Mouse (Mus musculus): ENCODE results near the gene Kpna2. TPM values are rescaled to one million over a fixed set of nuclear protein-coding genes. Genes with fewer than 3 reads are reported as not detected.
"Not testable (repeated sequence)": the region's sequence is repeated elsewhere in the genome, so short reads cannot be mapped to it uniquely, and the experiment has no call there.

Kpna2 gene
- polyA plus RNA-seq, 1 experiment from 2014 or later: 349 TPM

- H3K27me3 ChIP-seq: no peaks in the 10 kb centered on the region
- peak overlapping the region; percentile 63 for H3K4me3 ChIP-seq
- H3K9ac ChIP-seq: peak overlapping the region; percentile 69
- peak overlapping the region; percentile 69 for H3K4me2 ChIP-seq (replicated peaks)
- H3K9me3 ChIP-seq (replicated peaks): no peaks in the 10 kb centered on the region
- peak overlapping the region; percentile 76 for H3K27ac ChIP-seq
- peak; percentile 89 for ATAC-seq (ENCODE audit: low FRiP score)
- peaks cover 42% of the 10 kb centered on the region for H3K4me1 ChIP-seq
- 2% methylated on average over 99 of the region's 107 CpGs for WGBS
- no peaks in the 10 kb centered on the region for H3K36me3 ChIP-seq
Measured at GRCm38 (mm10) chr11:107027431-107028274, 28.3 kb upstream of the Kpna2 start.

GRCm38 (mm10) chr11:107026554-107027430 lies 27.5 kb upstream of the Kpna2 start:
- Histone ChIP-seq H3K9me3 (replicated peaks) (no peaks in the 10 kb centered on the region), H3K4me2 (replicated peaks) (peak overlapping the region; percentile 69), H3K9ac (no peak overlapping the region), H3K4me3 (peak overlapping the region; percentile 63; the same call in 1 of the 2 replicates), H3K36me3 (no peaks in the 10 kb centered on the region), H3K27me3 (no peaks in the 10 kb centered on the region), H3K4me1 (peaks cover 42% of the 10 kb centered on the region), H3K27ac (no peak overlapping the region; the same call in 1 of the 2 replicates)
- ATAC-seq (ENCODE audit: low FRiP score): no peak
- 8% methylated on average over 12 of the region's 12 CpGs for WGBS

GRCm38 (mm10) chr11:107025411-107026321 lies 26.3 kb upstream of the Kpna2 start, which contains the start of gene 1810010H24Rik:
Gene 1810010H24Rik (plus strand): TSS chr11:107025681.
- no peaks in the 10 kb centered on the region for H3K9me3 ChIP-seq (replicated peaks)
- peak within 1 kb of the TSS; percentile 69 for H3K4me2 ChIP-seq (replicated peaks)
- WGBS: under 1% methylated on average over 45 of the region's 45 CpGs
- peak within 1 kb of the TSS; percentile 70 for H3K9ac ChIP-seq
- no peaks in the 10 kb centered on the region for H3K27me3 ChIP-seq
- peaks cover 39% of the 10 kb centered on the region for H3K4me1 ChIP-seq
- no peaks in the 10 kb centered on the region for H3K36me3 ChIP-seq
- peak within 1 kb of the TSS; percentile 74 for H3K27ac ChIP-seq
- no peak for ATAC-seq (ENCODE audit: low FRiP score)
- H3K4me3 ChIP-seq: peak within 1 kb of the TSS; percentile 43

- peak overlapping the region; percentile 69 for H3K4me2 ChIP-seq (replicated peaks)
- ATAC-seq (ENCODE audit: low FRiP score): no peak
- H3K9me3 ChIP-seq (replicated peaks): no peaks in the 10 kb centered on the region
- H3K36me3 ChIP-seq: no peaks in the 10 kb centered on the region
- no peaks in the 10 kb centered on the region for H3K27me3 ChIP-seq
- no peak overlapping the region for H3K9ac ChIP-seq
- H3K4me3 ChIP-seq: peak overlapping the region; percentile 43; the same call in 1 of the 2 replicates
- H3K4me1 ChIP-seq: peaks cover 39% of the 10 kb centered on the region
- H3K27ac ChIP-seq: no peak overlapping the region
- WGBS: 51% methylated on average over 4 of the region's 4 CpGs
Measured at GRCm38 (mm10) chr11:107024406-107024805, 25.1 kb upstream of the Kpna2 start.

- no peaks in the 10 kb centered on the region for H3K9me3 ChIP-seq (replicated peaks)
- no peak overlapping the region for H3K27ac ChIP-seq
- H3K4me1 ChIP-seq: peaks cover 32% of the 10 kb centered on the region
- no peaks in the 10 kb centered on the region for H3K36me3 ChIP-seq
- H3K9ac ChIP-seq: no peak overlapping the region
- 90% methylated on average over 13 of the region's 13 CpGs for WGBS
- no peaks in the 10 kb centered on the region for H3K27me3 ChIP-seq
- ATAC-seq (ENCODE audit: low FRiP score): no peak
- H3K4me2 ChIP-seq (replicated peaks): no peak overlapping the region
- no peak overlapping the region for H3K4me3 ChIP-seq
Measured at GRCm38 (mm10) chr11:107022050-107022683, 22.8 kb upstream of the Kpna2 start.

- H3K36me3 ChIP-seq; ATAC-seq (ENCODE audit: low FRiP score); H3K9me3 ChIP-seq (replicated peaks); H3K27me3 ChIP-seq; H3K4me2 ChIP-seq (replicated peaks); H3K4me1 ChIP-seq; H3K9ac ChIP-seq; H3K27ac ChIP-seq; H3K4me3 ChIP-seq: not testable (repeated sequence)
- WGBS: 88% methylated on average over 5 of the region's 5 CpGs
Measured at GRCm38 (mm10) chr11:107019722-107020121, 20.4 kb upstream of the Kpna2 start.

GRCm38 (mm10) chr11:107019318-107019717 lies 20.0 kb upstream of the Kpna2 start:
- WGBS: 48% methylated on average over 4 of the region's 4 CpGs
- Histone ChIP-seq H3K27ac (no peak overlapping the region), H3K4me2 (replicated peaks) (no peak overlapping the region), H3K4me1 (peaks cover 5% of the 10 kb centered on the region; the same call in 1 of the 2 replicates), H3K9me3 (replicated peaks) (no peaks in the 10 kb centered on the region), H3K36me3 (no peaks in the 10 kb centered on the region), H3K9ac (no peak overlapping the region), H3K27me3 (no peaks in the 10 kb centered on the region), H3K4me3 (no peak overlapping the region)
- ATAC-seq (ENCODE audit: low FRiP score): no peak

GRCm38 (mm10) chr11:107018606-107019005 lies 19.3 kb upstream of the Kpna2 start:
- Histone ChIP-seq H3K4me1 (no peaks in the 10 kb centered on the region), H3K9me3 (replicated peaks) (0 out of 2 replicates have a peak, but pooled peaks cover 3% of the 10 kb centered on the region), H3K9ac (no peak overlapping the region), H3K27me3 (no peaks in the 10 kb centered on the region), H3K36me3 (no peaks in the 10 kb centered on the region), H3K27ac (no peak overlapping the region), H3K4me3 (no peak overlapping the region), H3K4me2 (replicated peaks) (no peak overlapping the region)
- 30% methylated on average over 8 of the region's 8 CpGs for WGBS
- no peak for ATAC-seq (ENCODE audit: low FRiP score)

GRCm38 (mm10) chr11:107017339-107017886 lies 18.1 kb upstream of the Kpna2 start:
- Histone ChIP-seq H3K27ac (no peak overlapping the region), H3K4me2 (replicated peaks) (no peak overlapping the region), H3K9ac (no peak overlapping the region), H3K4me1 (no peaks in the 10 kb centered on the region), H3K27me3 (no peaks in the 10 kb centered on the region), H3K36me3 (no peaks in the 10 kb centered on the region), H3K9me3 (replicated peaks) (0 out of 2 replicates have a peak, but pooled peaks cover 3% of the 10 kb centered on the region), H3K4me3 (no peak overlapping the region)
- WGBS: 58% methylated on average over 6 of the region's 6 CpGs
- ATAC-seq (ENCODE audit: low FRiP score): no peak

GRCm38 (mm10) chr11:107016893-107017292 lies 17.6 kb upstream of the Kpna2 start:
- Histone ChIP-seq H3K36me3 (no peaks in the 10 kb centered on the region), H3K4me1 (peaks cover under 1% of the 10 kb centered on the region; the same call in 1 of the 2 replicates), H3K27me3 (no peaks in the 10 kb centered on the region), H3K9ac (no peak overlapping the region), H3K4me2 (replicated peaks) (no peak overlapping the region), H3K27ac (no peak overlapping the region), H3K9me3 (replicated peaks) (0 out of 2 replicates have a peak, but pooled peaks cover 3% of the 10 kb centered on the region), H3K4me3 (no peak overlapping the region)
- 57% methylated on average over 1 of the region's 1 CpGs for WGBS
- ATAC-seq (ENCODE audit: low FRiP score): no peak

Data from hindbrain, embryonic 12.5 days (tissue).